Mouse (Mus musculus): ENCODE results near the gene Cpz. TPM values are rescaled to one million over a fixed set of nuclear protein-coding genes. Genes with fewer than 3 reads are reported as not detected.

The Cpz gene
- polyA plus RNA-seq, 1 experiment from 2014 or later = 0.79 TPM

DNA sequence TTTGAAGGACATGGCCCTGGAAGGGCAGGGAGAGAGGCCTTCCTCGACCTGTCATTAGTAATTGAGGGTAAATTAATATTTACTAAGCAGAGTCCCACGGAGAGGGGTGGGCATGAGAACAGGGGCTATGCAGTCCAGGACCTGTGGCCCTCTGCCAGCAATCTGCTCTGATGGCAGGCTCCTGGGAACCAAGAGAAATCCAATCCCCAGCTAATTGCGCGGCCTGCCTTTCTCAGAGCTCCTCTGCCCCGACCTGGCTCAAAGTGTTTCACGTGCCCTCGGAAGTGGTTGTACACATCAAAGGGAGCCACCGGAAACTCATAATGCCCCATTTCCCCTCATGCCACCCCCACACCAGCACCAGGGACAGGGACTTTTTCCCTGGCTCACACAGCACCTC is 63.4 kb downstream of the Cpz start:
- H3K4me2 ChIP-seq (ENCODE audit: low read length) = no peak overlapping the region
- H3K27me3 ChIP-seq (ENCODE audit: control insufficient read depth, insufficient read depth, low read length) = no peaks in the 10 kb centered on the region
- no peak overlapping the region for H3K4me3 ChIP-seq (replicated peaks; ENCODE audit: low read depth, low read length)
- H3K4me1 ChIP-seq (ENCODE audit: control insufficient read depth, insufficient read depth, low read length) = no peaks in the 10 kb centered on the region
- H3K36me3 ChIP-seq (ENCODE audit: control insufficient read depth, insufficient read depth, low read length) = no peaks in the 10 kb centered on the region
- no peak overlapping the region for H3K27ac ChIP-seq (replicated peaks; ENCODE audit: low read depth, low read length)
- 75% methylated on average over 8 of the region's 8 CpGs for WGBS
- H3K9ac ChIP-seq (replicated peaks; ENCODE audit: low read length) = no peak overlapping the region
- DNase-seq = no peak
- no peak for ATAC-seq (ENCODE audit: low FRiP score, low TSS enrichment)
- no peaks in the 10 kb centered on the region for H3K9me3 ChIP-seq (ENCODE audit: control insufficient read depth, low read length)

DNA sequence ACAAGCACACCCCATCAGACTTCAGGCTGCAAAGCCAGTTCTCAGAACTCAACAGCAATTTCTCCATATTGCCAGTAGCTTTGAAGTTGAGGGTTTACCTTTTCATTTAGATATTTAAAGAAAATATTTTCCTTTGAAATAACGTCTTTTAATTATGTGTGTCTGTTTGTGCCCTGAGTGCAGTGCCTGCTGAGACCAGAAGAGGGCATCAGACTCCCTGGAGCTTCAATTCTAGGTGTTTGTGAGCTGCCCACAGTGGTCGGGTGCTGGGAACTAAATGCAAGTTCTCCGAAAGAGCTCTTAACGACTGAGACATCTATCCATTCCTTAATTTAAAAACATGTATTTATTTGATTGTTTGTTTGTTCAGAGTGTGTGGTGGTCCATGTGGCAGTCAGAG is 65.7 kb downstream of the Cpz start:
- WGBS = 74% methylated on average over 4 of the region's 4 CpGs
- H3K27me3 ChIP-seq (ENCODE audit: control insufficient read depth, insufficient read depth, low read length) = no peaks in the 10 kb centered on the region
- H3K9me3 ChIP-seq (ENCODE audit: control insufficient read depth, low read length) = no peaks in the 10 kb centered on the region
- no peak overlapping the region for H3K4me3 ChIP-seq (replicated peaks; ENCODE audit: low read depth, low read length)
- peaks cover 5% of the 10 kb centered on the region; the same call in 1 of the 2 replicates for H3K4me1 ChIP-seq (ENCODE audit: control insufficient read depth, insufficient read depth, low read length)
- ATAC-seq (ENCODE audit: low FRiP score, low TSS enrichment) = no peak
- H3K4me2 ChIP-seq (ENCODE audit: low read length) = no peak overlapping the region
- no peak overlapping the region for H3K27ac ChIP-seq (replicated peaks; ENCODE audit: low read depth, low read length)
- no peak overlapping the region for H3K9ac ChIP-seq (replicated peaks; ENCODE audit: low read length)
- H3K36me3 ChIP-seq (ENCODE audit: control insufficient read depth, insufficient read depth, low read length) = no peaks in the 10 kb centered on the region
- DNase-seq = no peak

DNA sequence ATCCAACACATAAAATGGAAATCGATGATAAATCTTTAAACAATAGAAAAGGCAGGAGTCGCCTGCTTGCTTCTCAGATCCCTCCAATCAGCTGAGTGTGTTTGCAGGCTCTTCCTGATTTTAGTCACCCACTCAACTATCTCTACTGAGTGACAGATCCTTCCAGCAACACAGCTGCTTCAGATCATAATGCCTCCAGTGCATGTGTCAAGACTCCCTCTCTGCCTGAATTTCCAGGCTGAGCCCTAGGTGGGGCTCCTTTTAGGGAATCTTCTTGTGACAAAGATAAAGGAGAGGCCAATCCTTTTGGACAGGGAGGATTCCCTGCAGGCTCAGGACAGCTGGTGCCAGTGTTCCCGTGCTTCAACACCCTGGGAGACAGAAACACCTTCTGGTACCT is 67.2 kb downstream of the Cpz start:
- no peaks in the 10 kb centered on the region for H3K9me3 ChIP-seq (ENCODE audit: control insufficient read depth, low read length)
- DNase-seq (no peak), ATAC-seq (ENCODE audit: low FRiP score, low TSS enrichment) (no peak)
- peaks cover 15% of the 10 kb centered on the region for H3K4me1 ChIP-seq (ENCODE audit: control insufficient read depth, insufficient read depth, low read length)
- no peak overlapping the region for H3K9ac ChIP-seq (replicated peaks; ENCODE audit: low read length)
- H3K4me3 ChIP-seq (replicated peaks; ENCODE audit: low read depth, low read length) = no peak overlapping the region
- no peak overlapping the region for H3K27ac ChIP-seq (replicated peaks; ENCODE audit: low read depth, low read length)
- H3K27me3 ChIP-seq (ENCODE audit: control insufficient read depth, insufficient read depth, low read length) = no peaks in the 10 kb centered on the region
- 65% methylated on average over 3 of the region's 3 CpGs for WGBS
- H3K4me2 ChIP-seq (ENCODE audit: low read length) = no peak overlapping the region
- H3K36me3 ChIP-seq (ENCODE audit: control insufficient read depth, insufficient read depth, low read length) = no peaks in the 10 kb centered on the region

DNA sequence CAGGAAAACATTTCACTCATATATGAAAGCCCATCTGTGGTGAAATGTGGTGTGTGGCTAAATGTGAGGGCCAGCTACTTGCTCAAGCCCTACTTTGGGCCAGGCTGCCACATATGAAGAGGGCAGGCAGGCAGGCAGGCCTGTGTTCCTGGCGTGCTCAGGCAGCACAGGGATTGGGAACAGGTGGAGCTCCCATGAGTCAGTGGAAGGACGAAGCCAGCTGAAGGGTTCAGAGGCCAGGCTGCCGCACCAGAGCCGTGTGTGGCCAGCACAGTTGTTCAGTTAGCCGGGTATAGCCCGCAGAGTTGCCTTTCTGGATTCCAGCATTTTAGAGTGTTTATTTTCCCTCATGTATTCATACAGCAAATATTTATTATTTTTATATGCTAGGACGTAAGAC is 68.1 kb downstream of the Cpz start:
- no peak overlapping the region for H3K27ac ChIP-seq (replicated peaks; ENCODE audit: low read depth, low read length)

DNA sequence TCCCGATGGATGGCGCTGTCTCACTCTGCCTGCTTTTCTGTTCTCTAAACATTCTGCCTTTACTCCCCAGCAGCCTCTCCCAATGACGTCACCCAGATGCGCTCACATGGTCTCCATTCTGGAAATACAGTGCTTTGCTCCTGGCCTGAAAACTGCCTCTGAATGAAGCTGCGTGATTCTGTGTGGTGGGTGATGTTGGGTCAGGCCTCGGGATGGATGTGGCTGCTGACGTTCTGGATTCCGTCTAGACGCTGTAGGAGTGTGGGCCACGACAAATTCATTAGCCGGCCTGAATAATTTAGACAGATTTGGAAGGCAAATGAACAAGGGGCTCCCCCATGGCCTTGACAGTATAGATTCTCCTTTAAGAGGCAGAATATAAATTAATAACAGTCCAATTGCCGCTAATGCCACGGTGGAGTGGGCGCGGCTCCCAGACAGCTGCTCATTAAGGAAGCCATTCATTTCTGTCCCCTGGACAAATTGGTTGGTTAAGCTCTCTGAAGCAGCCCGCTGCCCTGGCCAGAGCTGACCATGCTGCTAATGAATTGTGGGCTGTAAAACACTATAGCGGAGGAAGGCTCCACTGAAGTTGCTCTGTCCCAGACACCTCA is 71.2 kb downstream of the Cpz start:
- no peak overlapping the region for H3K4me3 ChIP-seq (replicated peaks; ENCODE audit: low read depth, low read length)

More for the DNA sequence above, 68.1 kb downstream of the Cpz start:
- H3K27me3 ChIP-seq (ENCODE audit: control insufficient read depth, insufficient read depth, low read length) = peaks cover 3% of the 10 kb centered on the region; the same call in 1 of the 2 replicates
- ATAC-seq (ENCODE audit: low FRiP score, low TSS enrichment) (no peak), DNase-seq (no peak)
- no peaks in the 10 kb centered on the region for H3K36me3 ChIP-seq (ENCODE audit: control insufficient read depth, insufficient read depth, low read length)
- no peak overlapping the region for H3K4me3 ChIP-seq (replicated peaks; ENCODE audit: low read depth, low read length)
- peaks cover 15% of the 10 kb centered on the region for H3K4me1 ChIP-seq (ENCODE audit: control insufficient read depth, insufficient read depth, low read length)
- WGBS = 84% methylated on average over 7 of the region's 7 CpGs
- H3K9me3 ChIP-seq (ENCODE audit: control insufficient read depth, low read length) = no peaks in the 10 kb centered on the region
- no peak overlapping the region for H3K4me2 ChIP-seq (ENCODE audit: low read length)
- no peak overlapping the region for H3K9ac ChIP-seq (replicated peaks; ENCODE audit: low read length)

More for the DNA sequence above, 71.2 kb downstream of the Cpz start:
- WGBS = 26% methylated on average over 17 of the region's 17 CpGs
- peaks cover 15% of the 10 kb centered on the region for H3K4me1 ChIP-seq (ENCODE audit: control insufficient read depth, insufficient read depth, low read length)
- DNase-seq = peak; percentile 65
- no peaks in the 10 kb centered on the region for H3K9me3 ChIP-seq (ENCODE audit: control insufficient read depth, low read length)
- H3K9ac ChIP-seq (replicated peaks; ENCODE audit: low read length) = 0 out of 2 replicates have a peak overlapping the region, but pooled peaks have one; percentile 29
- H3K4me2 ChIP-seq (ENCODE audit: low read length) = peak overlapping the region; percentile 33
- H3K36me3 ChIP-seq (ENCODE audit: control insufficient read depth, insufficient read depth, low read length) = no peaks in the 10 kb centered on the region
- H3K27me3 ChIP-seq (ENCODE audit: control insufficient read depth, insufficient read depth, low read length) = peaks cover 3% of the 10 kb centered on the region; the same call in 1 of the 2 replicates
- ATAC-seq (ENCODE audit: low FRiP score, low TSS enrichment) = peak; percentile 69
- H3K27ac ChIP-seq (replicated peaks; ENCODE audit: low read depth, low read length) = peak overlapping the region; percentile 55; the same call in 1 of the 2 replicates

Other genes starting within 250 kb of the Cpz start
- gene Adra2c, start 247.4 kb downstream of the Cpz start, polyA plus RNA-seq (2014; fragmentation: Nextera tagmentation; extraction: Ambion mirVana) = 0.46 and 0.50 TPM in 2 replicates
- gene Hmx1, start 136.6 kb downstream of the Cpz start, polyA plus RNA-seq (2014; fragmentation: Nextera tagmentation; extraction: Ambion mirVana) = not detected in 2 replicates
- 7.3 and 7.4 TPM in 2 replicates for gene Trmt44, start 49.4 kb upstream of the Cpz start, polyA plus RNA-seq (2014; fragmentation: Nextera tagmentation; extraction: Ambion mirVana)
- 15.3 and 19.0 TPM in 2 replicates for gene Acox3, start 57.3 kb upstream of the Cpz start, polyA plus RNA-seq (2014; fragmentation: Nextera tagmentation; extraction: Ambion mirVana)
- 11.2 and 11.4 TPM in 2 replicates for gene Htra3, start 154.1 kb upstream of the Cpz start, polyA plus RNA-seq (2014; fragmentation: Nextera tagmentation; extraction: Ambion mirVana)
- gene Sh3tc1, start 214.3 kb upstream of the Cpz start, polyA plus RNA-seq (2014; fragmentation: Nextera tagmentation; extraction: Ambion mirVana) = 1.7 and 2.2 TPM in 2 replicates
- 9.6 and 13.9 TPM in 2 replicates for gene Ablim2, start 232.2 kb upstream of the Cpz start, polyA plus RNA-seq (2014; fragmentation: Nextera tagmentation; extraction: Ambion mirVana)

All from midbrain, embryonic 14.5 days (tissue).